Mouse (Mus musculus) liver, postnatal 0 days (tissue): Measurements from ENCODE around the gene Olfr921.

Experiments used
- CTCF ChIP-seq: sonication (generic); IDR thresholded peaks from 2 replicates; pipeline ENCODE4 v1.5.1; 2016; ENCODE audit warnings: antibody characterized with exemption, low read depth
- EP300 ChIP-seq: IDR thresholded peaks from 2 replicates; pipeline ENCODE4 v1.6.1; 2016; ENCODE audit warnings: antibody characterized with exemption, low read depth, mild to moderate bottlenecking

DNA sequence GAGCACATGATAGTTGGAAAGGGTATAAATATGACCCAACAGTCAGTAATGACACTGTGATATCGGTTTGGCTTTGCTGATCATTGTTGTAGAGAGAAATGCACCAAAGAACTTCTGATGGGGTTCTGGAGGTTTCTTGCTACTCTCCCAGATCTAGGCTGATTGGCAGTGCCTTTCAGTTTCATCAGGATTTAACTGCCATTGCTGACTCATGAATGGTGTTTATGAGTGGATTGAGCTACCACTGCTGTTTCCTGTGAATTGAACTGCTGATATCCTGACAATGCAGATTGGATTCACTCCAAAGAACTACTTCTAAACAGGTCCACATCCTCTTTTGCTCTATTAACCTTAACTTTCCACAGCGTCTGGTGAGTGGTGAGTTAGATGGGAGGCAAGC, 19.8 kb downstream of the Olfr921 start:
- TF ChIP-seq CTCF (no peak), EP300 (no peak)
